Comparison of ENCODE assay signal across 14 mouse cellular contexts in genomic region chr4:32176449-32177135, GRCm38 (mm10).
A peak's percentile ranks its signal among the peaks of the same experiment; 100 is the strongest.
DNase-seq lines count a peak whose midpoint lies in the region; ATAC-seq lines count a peak whose summit lies in the region.
"Had no signal": no experiment of that assay in that cellular context is flagged by ENCODE, and none has a peak within 500 bp of the region (broad histone marks: within the 10 kb centered on the region; RNA-seq: fewer than 3 reads in every experiment).

No protein-coding gene starts in this region.

- peaks cover 22% of the 10 kb centered on the region for H3K4me1 ChIP-seq in forebrain, embryonic 12.5 days
- H3K4me1 ChIP-seq in forebrain, embryonic 16.5 days (replicated peaks; ENCODE audit: control insufficient read depth, insufficient read depth, low read length) = peaks cover 8% of the 10 kb centered on the region; the same call in 1 of the 2 replicates
- peaks cover 9% of the 10 kb centered on the region for H3K4me1 ChIP-seq in midbrain, embryonic 11.5 days (ENCODE audit: control insufficient read depth, insufficient read depth, low read length)
- H3K4me1 ChIP-seq in midbrain, embryonic 16.5 days (ENCODE audit: control insufficient read depth, insufficient read depth, low read length) = no peaks in the 10 kb centered on the region
- H3K4me1 ChIP-seq in embryonic facial prominence, embryonic 11.5 days (ENCODE audit: control insufficient read depth, insufficient read depth, low read length) = peaks cover 4% of the 10 kb centered on the region; the same call in 1 of the 2 replicates

- WGBS in forebrain, embryonic 12.5 days = 26% methylated on average over 4 of the region's 4 CpGs
- WGBS in forebrain, embryonic 16.5 days = 15% methylated on average over 4 of the region's 4 CpGs
- WGBS in midbrain, embryonic 11.5 days = 57% methylated on average over 4 of the region's 4 CpGs
- WGBS in midbrain, embryonic 16.5 days = 37% methylated on average over 4 of the region's 4 CpGs
- WGBS in embryonic facial prominence, embryonic 11.5 days = 48% methylated on average over 4 of the region's 4 CpGs

- H3K9me3 ChIP-seq in forebrain, embryonic 12.5 days = no peaks in the 10 kb centered on the region
- no peaks in the 10 kb centered on the region for H3K9me3 ChIP-seq in forebrain, embryonic 16.5 days (ENCODE audit: control insufficient read depth, low read length)
- no peaks in the 10 kb centered on the region for H3K9me3 ChIP-seq in midbrain, embryonic 11.5 days (ENCODE audit: control insufficient read depth, low read length)
- no peaks in the 10 kb centered on the region for H3K9me3 ChIP-seq in midbrain, embryonic 16.5 days (replicated peaks; ENCODE audit: control insufficient read depth, low read length, poor library complexity, severe bottlenecking)
- H3K9me3 ChIP-seq in embryonic facial prominence, embryonic 11.5 days (replicated peaks; ENCODE audit: control insufficient read depth, low read length) = peaks cover 2% of the 10 kb centered on the region; the same call in 1 of the 2 replicates
- H3K9me3 ChIP-seq: embryonic facial prominence, embryonic 13.5 days; intestine, embryonic 15.5 days had no signal

- H3K9ac ChIP-seq in forebrain, embryonic 12.5 days = no peak overlapping the region
- H3K9ac ChIP-seq in forebrain, embryonic 16.5 days (replicated peaks; ENCODE audit: low read depth, low read length) = no peak overlapping the region
- no peak overlapping the region for H3K9ac ChIP-seq in midbrain, embryonic 11.5 days (ENCODE audit: low read length)
- H3K9ac ChIP-seq in midbrain, embryonic 16.5 days (ENCODE audit: low read depth, low read length) = no peak overlapping the region
- no peak overlapping the region for H3K9ac ChIP-seq in embryonic facial prominence, embryonic 11.5 days (replicated peaks; ENCODE audit: low read length)
- H3K9ac ChIP-seq: embryonic facial prominence, embryonic 13.5 days; intestine, embryonic 15.5 days had no signal

- no peak overlapping the region for H3K4me3 ChIP-seq in forebrain, embryonic 12.5 days (replicated peaks)
- no peak overlapping the region for H3K4me3 ChIP-seq in forebrain, embryonic 16.5 days (replicated peaks; ENCODE audit: low read length)
- no peak overlapping the region for H3K4me3 ChIP-seq in midbrain, embryonic 11.5 days (ENCODE audit: low read depth, low read length)
- H3K4me3 ChIP-seq in midbrain, embryonic 16.5 days (ENCODE audit: low read depth, low read length) = no peak overlapping the region
- H3K4me3 ChIP-seq in embryonic facial prominence, embryonic 11.5 days (ENCODE audit: low read depth, low read length) = no peak overlapping the region
- H3K4me3 ChIP-seq: embryonic facial prominence, embryonic 13.5 days; intestine, embryonic 15.5 days; layer of hippocampus, adult 2 months had no signal

- H3K27me3 ChIP-seq in forebrain, embryonic 12.5 days = no peaks in the 10 kb centered on the region
- no peaks in the 10 kb centered on the region for H3K27me3 ChIP-seq in forebrain, embryonic 16.5 days (replicated peaks; ENCODE audit: control insufficient read depth, insufficient read depth, low read length)
- no peaks in the 10 kb centered on the region for H3K27me3 ChIP-seq in midbrain, embryonic 11.5 days (ENCODE audit: control insufficient read depth, insufficient read depth, low read length)
- no peaks in the 10 kb centered on the region for H3K27me3 ChIP-seq in midbrain, embryonic 16.5 days (ENCODE audit: control insufficient read depth, insufficient read depth, low read depth, low read length)
- H3K27me3 ChIP-seq in embryonic facial prominence, embryonic 11.5 days (ENCODE audit: control insufficient read depth, insufficient read depth, low read length) = no peaks in the 10 kb centered on the region
- H3K27me3 ChIP-seq: embryonic facial prominence, embryonic 13.5 days; intestine, embryonic 15.5 days had no signal

- DNase-seq in midbrain, embryonic 11.5 days (ENCODE audit: low spot score, missing footprints) = peak; percentile 86
- DNase-seq in embryonic facial prominence, embryonic 11.5 days (ENCODE audit: low spot score) = peak; percentile 55
- DNase-seq in naive thymus-derived CD4-positive, alpha-beta T cell, adult 2 months (ENCODE audit: low read depth) = peak; percentile 63
- DNase-seq in cerebellum, adult 11 months = no peak
- DNase-seq in heart, postnatal 4 days = no peak
- DNase-seq: cerebellum, postnatal 10 days; lung, adult 18-20 months; thymus, postnatal 14 days had no signal

- peak; percentile 68 for ATAC-seq in forebrain, embryonic 12.5 days (ENCODE audit: low FRiP score)
- ATAC-seq in forebrain, embryonic 16.5 days = no peak
- ATAC-seq in midbrain, embryonic 11.5 days (ENCODE audit: low FRiP score) = peak; percentile 77; the same call in 1 of the 2 replicates
- ATAC-seq in midbrain, embryonic 16.5 days = no peak
- no peak for ATAC-seq in embryonic facial prominence, embryonic 11.5 days (replicated peaks; ENCODE audit: insufficient number of reproducible peaks, low FRiP score, low TSS enrichment, low read depth)
- ATAC-seq: intestine, embryonic 15.5 days had no signal

- H3K4me2 ChIP-seq in forebrain, embryonic 12.5 days = no peak overlapping the region
- H3K4me2 ChIP-seq in forebrain, embryonic 16.5 days (ENCODE audit: low read length) = no peak overlapping the region
- H3K4me2 ChIP-seq in midbrain, embryonic 11.5 days = no peak overlapping the region
- H3K4me2 ChIP-seq in midbrain, embryonic 16.5 days (ENCODE audit: low read length) = no peak overlapping the region
- no peak overlapping the region for H3K4me2 ChIP-seq in embryonic facial prominence, embryonic 11.5 days (ENCODE audit: low read depth, low read length)
- H3K4me2 ChIP-seq: embryonic facial prominence, embryonic 13.5 days; intestine, embryonic 15.5 days had no signal

- no peak overlapping the region for H3K27ac ChIP-seq in forebrain, embryonic 12.5 days
- H3K27ac ChIP-seq in forebrain, embryonic 16.5 days (ENCODE audit: low read length) = no peak overlapping the region
- H3K27ac ChIP-seq in midbrain, embryonic 11.5 days (ENCODE audit: low read depth, low read length) = no peak overlapping the region
- no peak overlapping the region for H3K27ac ChIP-seq in midbrain, embryonic 16.5 days (ENCODE audit: low read length)
- no peak overlapping the region for H3K27ac ChIP-seq in embryonic facial prominence, embryonic 11.5 days (replicated peaks; ENCODE audit: low read depth, low read length)
- H3K27ac ChIP-seq: embryonic facial prominence, embryonic 13.5 days; intestine, embryonic 15.5 days; layer of hippocampus, adult 2 months had no signal

- no peaks in the 10 kb centered on the region for H3K36me3 ChIP-seq in forebrain, embryonic 12.5 days (replicated peaks)
- H3K36me3 ChIP-seq in forebrain, embryonic 16.5 days (ENCODE audit: control insufficient read depth, insufficient read depth) = no peaks in the 10 kb centered on the region
- no peaks in the 10 kb centered on the region for H3K36me3 ChIP-seq in midbrain, embryonic 11.5 days (ENCODE audit: control insufficient read depth, insufficient read depth, low read length)
- no peaks in the 10 kb centered on the region for H3K36me3 ChIP-seq in midbrain, embryonic 16.5 days (ENCODE audit: control insufficient read depth, insufficient read depth, low read length)
- no peaks in the 10 kb centered on the region for H3K36me3 ChIP-seq in embryonic facial prominence, embryonic 11.5 days (replicated peaks; ENCODE audit: control insufficient read depth, insufficient read depth, low read depth, low read length)
- H3K36me3 ChIP-seq: embryonic facial prominence, embryonic 13.5 days; intestine, embryonic 15.5 days had no signal

Comparison
In these comparisons a context has a peak if more than half of its experiments do, and no peak if none do; other contexts are left out.
1. ATAC-seq: peak in forebrain, embryonic 12.5 days (single experiment) and midbrain, embryonic 11.5 days (single experiment); none in forebrain, embryonic 16.5 days (single experiment), midbrain, embryonic 16.5 days (single experiment) and embryonic facial prominence, embryonic 11.5 days (single experiment).
2. DNase-seq: peak in midbrain, embryonic 11.5 days (single experiment), embryonic facial prominence, embryonic 11.5 days (single experiment) and naive thymus-derived CD4-positive, alpha-beta T cell, adult 2 months (single experiment); none in cerebellum, adult 11 months (single experiment) and heart, postnatal 4 days (single experiment).